Mouse (Mus musculus): ENCODE measurements around the gene Gins2. TPM values are rescaled to one million over a fixed set of nuclear protein-coding genes. Genes with fewer than 3 reads are reported as not detected.
A peak's percentile ranks its signal among the peaks of the same experiment; 100 is the strongest.

Gene Gins2
- total RNA-seq, 1 experiment from 2014 or later: 46.7 TPM

- ATAC-seq (replicated peaks in 1 of 2; ENCODE audit: insufficient read depth in 1 of 2, low FRiP score in 2 of 2, low TSS enrichment in 1 of 2, low read depth in 1 of 2, poor library complexity in 2 of 2, severe bottlenecking in 2 of 2): no peak
These were observed 31.7 kb downstream of the Gins2 start for GRCm38 (mm10) chr8:120557170-120557965.

GRCm38 (mm10) chr8:120556198-120556892, 32.8 kb downstream of the Gins2 start:
- ATAC-seq (replicated peaks in 1 of 2; ENCODE audit: insufficient read depth in 1 of 2, low FRiP score in 2 of 2, low TSS enrichment in 1 of 2, low read depth in 1 of 2, poor library complexity in 2 of 2, severe bottlenecking in 2 of 2): no peak

GRCm38 (mm10) chr8:120554466-120555039, 34.6 kb downstream of the Gins2 start:
- no peak for ATAC-seq (replicated peaks in 1 of 2; ENCODE audit: insufficient read depth in 1 of 2, low FRiP score in 2 of 2, low TSS enrichment in 1 of 2, low read depth in 1 of 2, poor library complexity in 2 of 2, severe bottlenecking in 2 of 2)

- ATAC-seq (replicated peaks in 1 of 2; ENCODE audit: insufficient read depth in 1 of 2, low FRiP score in 2 of 2, low TSS enrichment in 1 of 2, low read depth in 1 of 2, poor library complexity in 2 of 2, severe bottlenecking in 2 of 2): no peak
These were observed 35.5 kb downstream of the Gins2 start for GRCm38 (mm10) chr8:120553441-120554123.

GRCm38 (mm10) chr8:120552509-120552908, 36.6 kb downstream of the Gins2 start:
- no peak for ATAC-seq (replicated peaks in 1 of 2; ENCODE audit: insufficient read depth in 1 of 2, low FRiP score in 2 of 2, low TSS enrichment in 1 of 2, low read depth in 1 of 2, poor library complexity in 2 of 2, severe bottlenecking in 2 of 2)

- no peak for ATAC-seq (replicated peaks in 1 of 2; ENCODE audit: insufficient read depth in 1 of 2, low FRiP score in 2 of 2, low TSS enrichment in 1 of 2, low read depth in 1 of 2, poor library complexity in 2 of 2, severe bottlenecking in 2 of 2)
These were observed 37.5 kb downstream of the Gins2 start for GRCm38 (mm10) chr8:120551677-120551980.

GRCm38 (mm10) chr8:120550937-120551676, 38.0 kb downstream of the Gins2 start:
- no peak for ATAC-seq (replicated peaks in 1 of 2; ENCODE audit: insufficient read depth in 1 of 2, low FRiP score in 2 of 2, low TSS enrichment in 1 of 2, low read depth in 1 of 2, poor library complexity in 2 of 2, severe bottlenecking in 2 of 2)

- no peak for ATAC-seq (replicated peaks in 1 of 2; ENCODE audit: insufficient read depth in 1 of 2, low FRiP score in 2 of 2, low TSS enrichment in 1 of 2, low read depth in 1 of 2, poor library complexity in 2 of 2, severe bottlenecking in 2 of 2)
These were observed 38.7 kb downstream of the Gins2 start for GRCm38 (mm10) chr8:120550430-120550829.

GRCm38 (mm10) chr8:120549922-120550321, 39.2 kb downstream of the Gins2 start:
- ATAC-seq (replicated peaks in 1 of 2; ENCODE audit: insufficient read depth in 1 of 2, low FRiP score in 2 of 2, low TSS enrichment in 1 of 2, low read depth in 1 of 2, poor library complexity in 2 of 2, severe bottlenecking in 2 of 2): no peak

- ATAC-seq (replicated peaks in 1 of 2; ENCODE audit: insufficient read depth in 1 of 2, low FRiP score in 2 of 2, low TSS enrichment in 1 of 2, low read depth in 1 of 2, poor library complexity in 2 of 2, severe bottlenecking in 2 of 2): no peak
These were observed 39.7 kb downstream of the Gins2 start for GRCm38 (mm10) chr8:120549321-120549921.

GRCm38 (mm10) chr8:120548313-120548761, 40.8 kb downstream of the Gins2 start:
- no peak for ATAC-seq (replicated peaks in 1 of 2; ENCODE audit: insufficient read depth in 1 of 2, low FRiP score in 2 of 2, low TSS enrichment in 1 of 2, low read depth in 1 of 2, poor library complexity in 2 of 2, severe bottlenecking in 2 of 2)

- no peak for ATAC-seq (replicated peaks in 1 of 2; ENCODE audit: insufficient read depth in 1 of 2, low FRiP score in 2 of 2, low TSS enrichment in 1 of 2, low read depth in 1 of 2, poor library complexity in 2 of 2, severe bottlenecking in 2 of 2)
These were observed 41.5 kb downstream of the Gins2 start for GRCm38 (mm10) chr8:120547562-120547961.

GRCm38 (mm10) chr8:120544155-120544554, 44.9 kb downstream of the Gins2 start:
- no peak for ATAC-seq (replicated peaks in 1 of 2; ENCODE audit: insufficient read depth in 1 of 2, low FRiP score in 2 of 2, low TSS enrichment in 1 of 2, low read depth in 1 of 2, poor library complexity in 2 of 2, severe bottlenecking in 2 of 2)

- no peak for ATAC-seq (replicated peaks in 1 of 2; ENCODE audit: insufficient read depth in 1 of 2, low FRiP score in 2 of 2, low TSS enrichment in 1 of 2, low read depth in 1 of 2, poor library complexity in 2 of 2, severe bottlenecking in 2 of 2)
These were observed 45.6 kb downstream of the Gins2 start for GRCm38 (mm10) chr8:120543416-120544055.

GRCm38 (mm10) chr8:120542995-120543394, 46.1 kb downstream of the Gins2 start:
- ATAC-seq (replicated peaks in 1 of 2; ENCODE audit: insufficient read depth in 1 of 2, low FRiP score in 2 of 2, low TSS enrichment in 1 of 2, low read depth in 1 of 2, poor library complexity in 2 of 2, severe bottlenecking in 2 of 2): no peak

GRCm38 (mm10) chr8:120539775-120540625, 49.1 kb downstream of the Gins2 start:
- 0 out of 4 replicates have a peak, but pooled peaks of 1 of the 2 experiments have one; percentile 3 for ATAC-seq (replicated peaks in 1 of 2; ENCODE audit: insufficient read depth in 1 of 2, low FRiP score in 2 of 2, low TSS enrichment in 1 of 2, low read depth in 1 of 2, poor library complexity in 2 of 2, severe bottlenecking in 2 of 2)
